Mouse (Mus musculus): ENCODE results near the gene Xrcc2.
A peak's percentile ranks its signal among the peaks of the same experiment; 100 is the strongest.
"Not testable (repeated sequence)": the region's sequence is repeated elsewhere in the genome, so short reads cannot be mapped to it uniquely, and the experiment has no call there.

Gene Xrcc2

DNA sequence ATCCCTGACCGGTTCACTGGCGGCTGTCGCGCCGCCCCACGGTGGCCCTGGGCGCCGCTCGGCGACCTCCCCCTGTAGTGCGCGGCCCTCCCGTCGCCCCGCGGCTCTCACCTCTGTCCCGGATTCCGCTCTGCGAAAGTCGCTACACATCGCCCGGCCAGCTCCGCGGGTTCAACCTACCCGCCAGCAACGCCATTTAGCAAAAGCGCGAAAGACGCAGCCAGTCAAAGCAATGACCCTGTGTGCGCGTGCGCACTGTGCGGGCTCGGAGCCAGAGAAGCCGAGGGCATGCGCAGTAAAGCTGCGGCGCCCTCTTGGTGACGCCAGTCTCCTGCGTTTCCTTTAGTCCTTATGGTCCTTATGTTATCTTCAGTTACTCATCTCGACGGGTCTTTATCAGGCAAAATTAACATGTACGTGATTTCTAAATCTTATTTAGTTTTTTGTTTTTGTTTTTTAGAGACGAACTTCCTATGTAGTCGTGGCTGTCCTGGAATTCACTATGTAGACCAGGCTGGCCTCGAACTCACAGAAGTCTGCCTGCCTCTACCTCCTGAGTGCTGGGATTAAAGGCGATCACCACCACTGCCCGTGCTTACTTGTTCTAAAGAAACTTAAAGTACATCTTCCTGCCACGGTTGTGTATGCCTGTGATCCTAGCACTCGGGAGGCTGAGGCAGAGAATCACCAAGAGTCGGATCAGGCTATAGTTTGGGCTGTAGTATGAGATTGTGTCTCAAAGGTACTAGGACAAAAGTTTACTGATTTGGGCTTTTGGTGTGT, at the start of gene Xrcc2:
Gene Xrcc2 (minus strand): TSS at position 259 of the 783 bp plus-strand sequence.
- peak; percentile 85 for DNase-seq (ENCODE audit: low read depth, low spot score)

GRCm38 (mm10) chr5:25754236-25754766, 48.7 kb upstream of the Xrcc2 start:
- no peak for DNase-seq (ENCODE audit: low read depth, low spot score)

DNA sequence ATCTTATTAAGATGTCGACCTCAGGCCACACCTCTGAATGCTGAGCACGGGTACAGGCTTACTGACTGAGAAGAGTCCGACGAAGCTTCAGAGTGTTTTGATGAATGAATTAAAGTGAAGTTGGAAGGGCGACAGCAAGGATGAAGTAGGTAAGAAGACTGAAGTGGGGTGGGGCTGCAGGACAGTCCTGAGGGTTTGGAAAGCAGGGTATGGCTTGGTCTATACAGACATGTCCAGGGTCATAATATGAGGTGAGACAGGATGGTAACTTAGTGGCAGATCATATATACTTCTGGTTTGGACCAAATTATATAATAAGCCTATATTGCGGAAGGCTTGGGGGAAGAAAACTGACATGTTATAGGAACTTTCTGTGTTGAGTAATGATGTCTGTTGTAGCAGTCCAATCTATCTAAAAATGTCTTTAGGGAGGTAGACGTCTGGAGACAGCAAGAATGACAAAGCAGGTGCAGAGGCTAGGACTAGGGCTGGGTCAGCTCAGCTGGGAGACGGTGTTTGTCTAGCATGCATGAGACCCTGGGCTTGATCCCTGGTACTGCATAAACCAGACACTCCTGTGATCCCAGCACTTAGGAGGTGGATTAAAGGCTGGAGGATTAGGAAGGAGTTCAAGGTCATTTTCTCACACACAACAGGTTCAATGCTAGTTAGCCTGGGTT, 48.1 kb upstream of the Xrcc2 start:
- peak; percentile 42 for DNase-seq (ENCODE audit: low read depth, low spot score)

DNA sequence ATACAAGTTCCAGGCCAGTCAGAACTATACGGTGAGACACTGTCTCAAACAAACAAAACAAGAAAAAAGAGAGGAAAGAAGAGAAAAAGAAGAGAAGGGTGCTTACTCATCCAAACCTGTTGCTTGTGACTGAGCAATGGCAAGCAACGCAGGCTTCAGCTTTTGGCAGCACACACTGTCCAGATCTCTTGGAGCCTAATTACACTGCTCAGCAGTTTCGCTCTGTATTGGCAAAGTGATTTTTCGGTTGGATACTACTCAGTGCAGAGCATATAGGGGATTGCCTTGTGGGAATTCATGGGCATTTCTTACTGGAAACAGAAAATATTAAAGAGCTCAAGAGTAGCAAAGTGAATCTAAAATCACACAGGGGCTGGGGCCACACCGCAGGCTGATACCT, 47.2 kb upstream of the Xrcc2 start:
- no peak for DNase-seq (ENCODE audit: low read depth, low spot score)

DNA sequence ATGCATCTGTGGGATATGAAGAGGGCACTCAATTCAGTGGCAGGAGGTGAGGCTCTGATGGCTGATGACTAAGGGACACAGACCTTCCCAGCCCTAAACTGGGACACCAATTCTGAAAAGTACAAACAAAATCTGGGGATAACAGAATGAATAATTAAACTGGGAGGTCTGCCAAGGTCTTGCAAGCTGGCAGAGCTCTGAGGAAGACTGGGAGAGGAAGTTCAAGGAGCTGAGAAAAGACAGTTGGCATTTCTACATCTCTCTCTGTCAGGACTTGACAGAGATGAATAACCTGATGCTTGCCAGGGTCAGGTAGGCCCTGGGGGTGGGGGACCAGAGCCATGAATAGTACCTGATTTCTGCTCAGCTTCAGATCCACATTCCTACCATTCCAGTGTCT, 45.9 kb upstream of the Xrcc2 start:
- no peak for DNase-seq (ENCODE audit: low read depth, low spot score)

DNA sequence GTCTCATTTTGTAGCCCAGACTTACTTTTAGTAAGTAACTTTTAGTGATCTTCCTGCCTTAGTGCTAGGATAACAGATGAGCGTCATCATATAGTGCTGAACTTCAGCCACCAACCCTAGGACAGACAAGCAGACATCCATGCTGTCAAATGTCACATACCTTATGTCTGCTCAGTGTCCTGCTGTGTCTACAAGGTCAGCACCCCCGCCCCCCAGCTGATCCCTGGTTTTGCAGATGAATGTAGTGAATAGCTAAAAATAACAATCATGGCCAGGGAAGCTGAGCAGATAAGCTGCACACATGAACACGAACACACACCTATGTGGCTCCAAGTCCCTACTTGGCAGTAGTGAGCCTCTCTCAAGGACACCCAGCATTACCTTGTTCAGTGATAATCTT, 43.0 kb upstream of the Xrcc2 start:
- DNase-seq (ENCODE audit: low read depth, low spot score), result no peak

DNA sequence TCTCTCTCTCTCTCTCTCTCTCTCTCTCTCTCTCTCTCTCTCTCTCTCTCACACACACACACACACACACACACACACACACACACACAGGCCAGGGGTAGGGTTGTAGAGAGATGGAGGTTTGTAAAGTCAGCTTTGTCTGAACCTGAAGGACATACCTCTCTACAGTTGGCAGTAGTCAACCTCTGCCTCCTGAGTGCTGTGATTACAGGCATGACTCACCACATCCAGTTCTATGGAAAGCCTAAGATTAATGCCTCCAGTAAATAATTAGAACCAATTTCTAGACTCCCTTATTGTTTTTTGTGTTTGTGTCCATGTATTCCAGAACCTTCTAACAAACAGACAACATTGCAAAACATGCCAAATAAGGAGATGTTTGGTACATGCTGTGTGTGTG, 42.3 kb upstream of the Xrcc2 start:
- DNase-seq (ENCODE audit: low read depth, low spot score), result no peak

DNA sequence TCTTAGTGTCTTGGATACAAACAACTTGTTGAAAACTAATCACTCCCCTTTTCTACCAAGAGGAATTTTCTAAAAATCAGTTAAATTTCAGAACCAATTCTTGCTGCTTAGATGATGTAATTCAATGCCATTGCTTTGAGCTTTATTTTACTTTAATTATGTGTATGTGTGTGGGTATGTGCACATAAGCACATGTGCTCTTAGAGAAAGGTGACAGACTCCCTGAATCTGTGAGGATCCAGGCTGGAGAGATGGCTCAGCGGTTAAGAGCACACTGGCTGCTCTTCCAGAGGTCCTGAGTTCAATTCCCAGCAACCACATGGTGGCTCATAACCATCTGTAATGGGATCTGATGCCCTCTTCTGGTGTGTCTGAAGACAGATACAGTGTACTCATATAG, 33.3 kb upstream of the Xrcc2 start:
- DNase-seq (ENCODE audit: low read depth, low spot score), result not testable (repeated sequence)

GRCm38 (mm10) chr5:25738448-25738847, 32.8 kb upstream of the Xrcc2 start:
- no peak for DNase-seq (ENCODE audit: low read depth, low spot score)

GRCm38 (mm10) chr5:25735861-25736260, 30.2 kb upstream of the Xrcc2 start:
- no peak for DNase-seq (ENCODE audit: low read depth, low spot score)

GRCm38 (mm10) chr5:25734318-25734717, 28.7 kb upstream of the Xrcc2 start:
- no peak for DNase-seq (ENCODE audit: low read depth, low spot score)

GRCm38 (mm10) chr5:25724134-25724675, 18.6 kb upstream of the Xrcc2 start:
- no peak for DNase-seq (ENCODE audit: low read depth, low spot score)

DNA sequence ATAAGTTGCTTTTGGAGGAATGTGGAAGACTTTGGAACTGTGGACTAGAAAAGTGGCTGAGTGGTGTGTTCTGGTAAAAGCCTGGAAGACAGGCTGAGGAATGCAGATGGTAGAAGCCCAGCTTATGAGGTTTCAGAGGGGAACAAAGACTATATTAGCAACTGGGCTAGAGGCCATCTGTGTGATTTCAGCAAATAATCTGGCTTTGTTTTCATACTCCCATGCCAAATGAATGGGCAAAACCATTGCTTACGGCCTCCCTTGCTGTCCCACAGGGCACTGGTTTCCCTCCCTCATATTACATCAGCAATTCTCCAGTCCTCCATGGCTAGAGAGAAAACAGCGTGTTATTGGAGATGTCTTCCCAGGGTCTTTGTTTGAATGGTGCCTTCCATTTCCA, 17.4 kb upstream of the Xrcc2 start:
- no peak for DNase-seq (ENCODE audit: low read depth, low spot score)

DNA sequence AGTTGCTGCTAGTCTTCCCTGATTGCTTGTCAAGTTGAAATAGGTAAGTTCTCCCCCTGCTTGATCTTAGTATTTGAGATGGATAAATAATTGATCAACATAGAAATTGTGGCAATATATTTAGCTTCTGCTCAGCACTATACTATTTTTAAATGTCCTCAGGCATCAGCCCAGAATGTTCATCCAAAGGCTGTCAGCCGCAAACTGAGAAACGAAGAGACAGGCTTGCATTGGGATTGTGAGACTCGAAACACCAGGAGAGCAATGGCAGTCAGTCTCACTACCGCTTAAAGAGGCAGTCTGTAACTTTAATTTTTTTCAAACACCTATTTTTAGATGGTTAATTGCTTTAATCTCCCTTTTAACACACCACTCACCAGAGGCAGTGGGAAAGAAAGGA, 13.8 kb upstream of the Xrcc2 start:
- no peak for DNase-seq (ENCODE audit: low read depth, low spot score)

DNA sequence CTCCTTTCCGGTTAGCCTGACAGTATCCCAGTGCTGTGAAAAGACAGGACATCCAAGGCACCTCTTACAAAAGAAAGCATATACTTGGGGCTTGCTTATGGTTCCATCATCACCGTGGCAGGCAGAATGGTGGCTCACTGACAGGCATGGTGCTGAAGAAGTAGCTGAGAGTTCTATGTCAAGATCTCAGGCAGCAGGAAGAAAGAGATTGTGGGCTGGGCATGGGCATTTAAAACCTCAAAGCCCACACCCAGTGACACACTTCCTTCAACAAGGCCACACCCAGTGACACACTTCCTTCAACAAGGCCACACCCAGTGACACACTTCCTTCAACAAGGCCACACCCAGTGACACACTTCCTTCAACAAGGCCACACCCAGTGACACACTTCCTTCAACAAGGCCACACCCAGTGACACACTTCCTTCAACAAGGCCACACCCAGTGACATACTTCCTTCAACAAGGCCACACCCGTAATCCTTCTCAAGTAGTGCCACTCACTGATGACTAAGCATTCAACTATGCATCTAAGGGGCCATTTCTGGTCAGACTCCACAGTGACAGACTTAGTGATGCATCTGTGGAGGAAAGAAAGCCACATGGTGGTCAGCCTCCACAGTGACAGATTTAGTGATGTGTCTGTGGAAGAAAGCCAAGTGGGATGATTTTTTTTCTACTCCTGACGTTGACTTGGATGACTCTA, 7.5 kb upstream of the Xrcc2 start:
- DNase-seq (ENCODE audit: low read depth, low spot score), result not testable (repeated sequence)

DNA sequence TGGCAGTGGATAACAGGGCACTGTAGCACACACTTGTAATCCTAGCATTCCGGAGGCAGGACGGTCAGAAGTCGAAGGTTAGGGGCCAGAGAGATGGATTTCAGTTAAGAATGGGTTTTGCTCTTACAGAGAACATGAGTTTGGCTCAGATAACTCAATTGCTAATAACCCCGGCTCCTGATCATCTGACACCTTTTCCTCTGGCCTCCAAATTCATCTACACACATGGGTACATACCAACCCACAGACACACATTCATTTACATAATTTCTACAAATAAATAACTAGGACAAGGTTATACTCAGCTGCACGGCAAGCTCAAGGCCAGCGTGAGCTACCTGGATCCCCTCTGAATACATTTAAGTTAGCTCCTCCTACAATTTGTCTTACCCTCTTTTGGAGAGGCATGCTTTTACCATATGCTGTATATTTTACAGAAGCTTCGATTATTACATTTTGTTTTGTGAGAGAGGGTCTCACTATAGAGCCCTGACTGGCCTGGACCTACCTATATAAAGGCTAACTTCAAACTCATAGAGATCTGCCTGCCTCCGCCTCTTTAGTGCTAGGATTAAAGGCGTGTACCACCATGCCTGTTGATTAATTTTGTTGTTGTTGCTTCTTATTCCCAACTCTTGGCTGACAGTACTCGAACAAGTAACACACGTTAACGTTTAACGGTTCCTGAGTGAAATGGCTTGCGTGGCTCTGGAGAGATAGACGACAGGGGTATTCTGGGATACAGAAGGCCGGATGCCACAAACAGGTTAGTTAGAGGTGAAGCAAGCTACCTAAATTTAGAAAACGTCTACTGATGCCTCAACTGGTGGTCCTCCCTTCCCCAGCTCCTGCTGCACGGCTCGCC, 691 bp downstream of the Xrcc2 start:
- DNase-seq (ENCODE audit: low read depth, low spot score), result no peak

DNA sequence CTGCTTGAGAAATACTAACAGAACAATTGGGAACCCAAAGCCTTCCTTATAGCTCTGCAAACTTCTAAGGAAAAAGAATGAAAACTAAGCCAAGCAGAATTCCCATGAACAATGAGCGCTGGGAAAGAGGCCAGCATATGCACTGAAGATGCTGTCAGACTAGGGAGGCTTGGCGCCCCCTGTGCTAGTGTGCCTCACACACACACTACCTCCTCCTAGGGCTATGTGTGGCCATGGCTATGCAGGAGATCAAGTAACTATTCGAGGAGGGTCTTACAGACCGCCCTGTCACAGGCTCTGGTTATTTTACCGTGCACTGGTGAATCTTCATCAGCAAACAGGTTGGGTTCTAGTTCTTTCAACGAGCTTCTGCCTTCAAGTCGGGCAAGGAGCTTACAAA, 7.7 kb downstream of the Xrcc2 start:
- no peak for DNase-seq (ENCODE audit: low read depth, low spot score)

- DNase-seq (ENCODE audit: low read depth, low spot score), result no peak
Measured at GRCm38 (mm10) chr5:25696256-25696655, 9.4 kb downstream of the Xrcc2 start.

GRCm38 (mm10) chr5:25695786-25696185, 9.8 kb downstream of the Xrcc2 start:
- no peak for DNase-seq (ENCODE audit: low read depth, low spot score)

- DNase-seq (ENCODE audit: low read depth, low spot score), result no peak
Measured at GRCm38 (mm10) chr5:25671696-25672520, 33.7 kb downstream of the Xrcc2 start.
